Mouse (Mus musculus) lung, embryonic 16.5 days (tissue): ENCODE measurements around the gene Olfr1406. TPM values are rescaled to one million over a fixed set of nuclear protein-coding genes. Genes with fewer than 3 reads are reported as not detected.

Source experiments
- ATAC-seq: fragments of 200-750 bp; cut with Nextera tagmentation; 2 replicates; pipeline ENCODE4 v1.8.0; 2017; ENCODE audit warnings: low read depth, mild to moderate bottlenecking, moderate library complexity
- H3K27ac ChIP-seq: fragments of 300-500 bp; sonication (generic); 2 replicates; pipeline ENCODE4 v1.5.1; 2014; ENCODE audit warnings: mild to moderate bottlenecking, control low read depth, low read length
- H3K27me3 ChIP-seq: fragments of 300-500 bp; sonication (generic); 2 replicates; pipeline ENCODE4 v1.6.1; 2014; ENCODE audit warnings: low read depth, low read length, mixed read lengths; ENCODE audit not compliant: control insufficient read depth, insufficient read depth
- H3K36me3 ChIP-seq: fragments of 300-500 bp; sonication (generic); 2 replicates; pipeline ENCODE4 v1.6.1; 2014; ENCODE audit warnings: low read length; ENCODE audit not compliant: control insufficient read depth, insufficient read depth
- H3K4me1 ChIP-seq: fragments of 300-500 bp; sonication (generic); replicated peaks from 2 replicates; pipeline ENCODE4 v1.6.1; 2014; ENCODE audit warnings: low read length, mixed read lengths; ENCODE audit not compliant: control insufficient read depth, insufficient read depth
- H3K4me2 ChIP-seq: fragments of 300-500 bp; sonication (generic); 2 replicates; pipeline ENCODE4 v1.6.1; 2014; ENCODE audit warnings: low read depth, low read length, control low read depth
- H3K4me3 ChIP-seq: fragments of 300-500 bp; sonication (generic); 2 replicates; pipeline ENCODE4 v1.5.1; 2014; ENCODE audit warnings: mild to moderate bottlenecking, low read length, control low read depth
- H3K9ac ChIP-seq: fragments of 300-500 bp; sonication (generic); 2 replicates; pipeline ENCODE4 v1.6.1; 2014; ENCODE audit warnings: low read length, control low read depth
- H3K9me3 ChIP-seq: fragments of 300-500 bp; sonication (generic); 2 replicates; pipeline ENCODE4 v1.6.1; 2016; ENCODE audit warnings: low read length; ENCODE audit not compliant: control insufficient read depth
- WGBS: fragments of 180-500 bp; shearing (Covaris S2); extraction: QIAGEN DNeasy Blood & Tissue Kit; methylation state at CpG from one replicate; pipeline ENCODE4 v1.1.7; 2014; 5-methylcytosine and 5-hydroxymethylcytosine counted together
- polyA plus RNA-seq: library from polyadenylated mRNA; unstranded; fragments of >200 nt; fragmentation: Nextera tagmentation; extraction: Ambion mirVana; gene quantifications from 2 replicates; pipeline ENCODE4 v1.2.1, GENCODE M21; 2015

Olfr1406 gene
- polyA plus RNA-seq, 1 experiment from 2014 or later: not detected

GRCm38 (mm10) chr1:173137274-173137673 is 53.2 kb downstream of the Olfr1406 start, which contains the start of gene Olfr1408:
Gene Olfr1408, minus strand, starts transcription at chr1:173137374.
- Histone ChIP-seq H3K9me3 (no peaks in the 10 kb centered on the region), H3K4me2 (no peak within 1 kb of the TSS), H3K4me1 (no peaks in the 10 kb centered on the region), H3K36me3 (no peaks in the 10 kb centered on the region), H3K27me3 (no peaks in the 10 kb centered on the region), H3K9ac (no peak within 1 kb of the TSS), H3K27ac (no peak within 1 kb of the TSS), H3K4me3 (no peak within 1 kb of the TSS)
- ATAC-seq: no peak
- 58% methylated on average over 2 of the region's 2 CpGs for WGBS

Other genes with a start within 250 kb of the Olfr1406 start
- not detected in 2 replicates for gene Olfr16, start 240.2 kb downstream of the Olfr1406 start, polyA plus RNA-seq
- gene Olfr1408, start 53.3 kb downstream of the Olfr1406 start, polyA plus RNA-seq: not detected in 2 replicates
- not detected in 2 replicates for gene Olfr218, start 7.2 kb upstream of the Olfr1406 start, polyA plus RNA-seq
- not detected in 2 replicates for gene Olfr1404, start 21.8 kb upstream of the Olfr1406 start, polyA plus RNA-seq
- gene Fcer1a, start 36.6 kb upstream of the Olfr1406 start, polyA plus RNA-seq: 0.21 TPM in 1 of 2 replicates, not detected in the other
- gene Olfr418, start 75.4 kb upstream of the Olfr1406 start, polyA plus RNA-seq: not detected in 2 replicates
- gene Mptx2, start 87.1 kb upstream of the Olfr1406 start, polyA plus RNA-seq: not detected in 2 replicates
- gene Ackr1, start 143.1 kb upstream of the Olfr1406 start, polyA plus RNA-seq: 0.21 and 0.73 TPM in 2 replicates
- 1.3 and 2.6 TPM in 2 replicates for gene Aim2, start 160.2 kb upstream of the Olfr1406 start, polyA plus RNA-seq
- gene Cadm3, start 177.1 kb upstream of the Olfr1406 start, polyA plus RNA-seq: 0.87 and 0.94 TPM in 2 replicates